Mouse (Mus musculus) T-cell, adult 2 months (primary cell): ENCODE data around the gene Lcmt2.
A peak's percentile ranks its signal among the peaks of the same experiment; 100 is the strongest.

Experiments used
- DNase-seq: peaks from one replicate; pipeline ENCODE4 v3.0.0; 2022; ENCODE audit warnings: low spot score

The Lcmt2 gene

GRCm38 (mm10) chr2:121115418-121115817 lies 25.0 kb downstream of the Lcmt2 start:
- DNase-seq, result no peak

GRCm38 (mm10) chr2:121109695-121110094 lies 30.8 kb downstream of the Lcmt2 start, which contains the start of gene Tgm7:
TSS of gene Tgm7 (minus strand) at chr2:121109795.
- no peak for DNase-seq

GRCm38 (mm10) chr2:121105940-121106339 lies 34.5 kb downstream of the Lcmt2 start:
- DNase-seq, result no peak

GRCm38 (mm10) chr2:121102051-121102450 lies 38.4 kb downstream of the Lcmt2 start:
- peak; percentile 47 for DNase-seq

- no peak for DNase-seq
Observed at GRCm38 (mm10) chr2:121089751-121090150, 50.7 kb downstream of the Lcmt2 start.

GRCm38 (mm10) chr2:121088507-121088906 lies 51.9 kb downstream of the Lcmt2 start:
- DNase-seq, result no peak

GRCm38 (mm10) chr2:121085480-121086185 lies 54.8 kb downstream of the Lcmt2 start, which contains the start of gene Tgm5:
TSS of gene Tgm5 (minus strand) at chr2:121085841.
- DNase-seq, result no peak

- no peak for DNase-seq
Observed at GRCm38 (mm10) chr2:121082626-121083025, 57.8 kb downstream of the Lcmt2 start.
